Mouse (Mus musculus) small intestine, adult 2 months (tissue): ENCODE data around the gene Mcu.

Experiments
- CTCF ChIP-seq: fragments of 200-500 bp; IDR thresholded peaks from 2 replicates; pipeline ENCODE4 v1.5.1; 2012; ENCODE audit warnings: low read depth, mild to moderate bottlenecking, control low read depth, inconsistent platforms, low read length, moderate library complexity, mixed read lengths; ENCODE audit not compliant: insufficient replicate concordance, insufficient read length; ENCODE audit errors: extremely low read depth
- POLR2A ChIP-seq: fragments of 200-500 bp; IDR thresholded peaks from 2 replicates; pipeline ENCODE4 v1.6.1; 2012; ENCODE audit warnings: low read depth, mild to moderate bottlenecking, control low read depth, inconsistent platforms, low read length, moderate library complexity

DNA sequence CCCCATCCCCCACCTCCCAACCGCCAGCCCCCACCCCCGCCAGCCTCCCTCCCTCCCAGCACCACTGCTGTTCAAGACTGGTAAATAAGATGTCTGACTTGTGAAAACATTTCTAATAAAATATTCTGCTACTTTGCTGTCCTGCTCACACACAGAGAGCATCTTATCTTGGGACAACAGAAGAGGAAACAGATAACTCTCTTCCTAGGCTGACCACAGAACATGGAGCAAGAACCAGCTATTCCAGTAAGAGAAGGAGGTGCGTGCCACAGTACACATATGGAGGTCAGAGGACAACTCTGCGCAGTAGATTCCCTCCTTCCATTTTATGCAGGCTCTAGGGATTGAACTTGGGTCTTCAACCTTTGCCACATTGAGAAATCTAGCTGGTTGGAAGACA, 45.2 kb downstream of the Mcu start:
- no peak for TF ChIP-seq CTCF
- no peak for TF ChIP-seq POLR2A
